Mouse (Mus musculus): ENCODE results near the gene Tbc1d25. TPM values are rescaled to one million over a fixed set of nuclear protein-coding genes. Genes with fewer than 3 reads are reported as not detected.

Gene Tbc1d25
- polyA plus RNA-seq, 1 experiment from 2014 or later, result 9.2 TPM

DNA sequence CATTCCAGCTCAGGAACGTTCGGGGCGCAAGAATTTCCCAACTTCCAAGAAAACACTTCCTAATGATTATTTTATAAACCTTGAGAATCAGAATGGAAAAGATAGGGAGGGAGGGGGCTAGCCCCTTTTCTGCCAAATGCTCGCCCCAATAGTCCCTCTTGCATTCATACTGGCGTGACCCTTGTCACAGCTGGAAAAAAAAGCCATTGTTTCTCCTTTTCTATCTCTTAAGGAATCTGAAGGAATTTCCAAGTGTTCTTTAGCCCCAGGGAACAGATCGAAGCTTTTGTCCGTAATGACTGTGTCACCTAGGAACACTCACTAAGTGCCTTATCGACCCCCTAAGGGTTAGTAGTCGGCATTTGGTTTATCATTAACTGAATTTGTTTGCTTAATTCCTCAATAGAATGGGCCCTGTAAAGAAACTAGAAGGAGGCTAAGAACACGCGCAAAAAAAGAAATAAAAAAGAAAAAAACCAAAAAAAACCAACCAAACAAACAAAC lies 30.8 kb upstream of the Tbc1d25 start:
- no peaks in the 10 kb centered on the region for H3K27me3 ChIP-seq (replicated peaks)
- ATAC-seq (ENCODE audit: insufficient number of reproducible peaks, low FRiP score), result no peak
- no peak overlapping the region for H3K27ac ChIP-seq (ENCODE audit: poor library complexity, severe bottlenecking)
- H3K9ac ChIP-seq, result peak overlapping the region; percentile 75; the same call in 1 of the 2 replicates
- H3K4me2 ChIP-seq, result peak overlapping the region; percentile 83
- 16% methylated on average over 11 of the region's 11 CpGs for WGBS
- H3K9me3 ChIP-seq (replicated peaks), result no peaks in the 10 kb centered on the region; the same call in 1 of the 2 replicates
- H3K36me3 ChIP-seq, result no peaks in the 10 kb centered on the region
- no peaks in the 10 kb centered on the region for H3K4me1 ChIP-seq (replicated peaks)
- H3K4me3 ChIP-seq, result peak overlapping the region; percentile 54

DNA sequence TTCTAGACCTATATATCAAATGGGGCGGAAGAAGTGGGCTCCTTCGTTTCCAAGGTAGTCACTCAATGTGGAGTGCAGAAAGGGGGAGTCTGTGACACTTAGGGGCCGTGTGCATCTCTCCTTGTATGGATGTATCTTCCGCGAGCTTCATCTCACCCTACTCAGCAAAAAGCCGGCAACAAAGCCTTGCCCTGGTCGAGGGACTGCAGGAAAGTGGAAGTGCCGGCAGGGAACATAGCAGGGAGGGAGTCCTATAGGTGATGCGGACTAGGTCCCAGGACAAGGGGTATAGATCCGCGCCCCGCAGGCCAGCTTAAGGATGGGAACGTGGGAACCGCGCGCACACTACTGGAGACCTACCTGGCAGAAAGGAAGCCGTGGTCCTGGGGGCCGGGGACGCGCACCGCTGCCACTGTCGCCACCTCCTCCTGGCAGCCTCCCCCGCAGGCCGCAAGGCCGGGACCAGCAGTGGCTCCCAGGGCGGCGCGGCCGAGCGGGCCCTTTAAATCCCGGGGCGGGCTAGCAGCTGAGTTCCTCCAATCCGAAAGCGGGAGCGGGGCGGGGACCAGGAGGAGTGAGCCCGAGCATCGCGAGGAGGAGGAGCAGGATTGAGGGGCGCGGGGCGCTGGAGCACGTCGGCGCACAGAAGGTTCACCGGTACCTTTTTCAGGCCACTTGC lies 30.2 kb upstream of the Tbc1d25 start, which contains the start of gene Porcn:
TSS of gene Porcn (minus strand) at position 511 of the 679 bp plus-strand sequence.
- Histone ChIP-seq H3K4me1 (replicated peaks) (no peaks in the 10 kb centered on the region), H3K27ac (ENCODE audit: poor library complexity, severe bottlenecking) (no peak within 1 kb of the TSS), H3K4me3 (peak within 1 kb of the TSS; percentile 54), H3K36me3 (no peaks in the 10 kb centered on the region), H3K4me2 (peak within 1 kb of the TSS; percentile 83), H3K9me3 (replicated peaks) (no peaks in the 10 kb centered on the region; the same call in 1 of the 2 replicates), H3K9ac (peak within 1 kb of the TSS; percentile 75), H3K27me3 (replicated peaks) (no peaks in the 10 kb centered on the region)
- peak; percentile 87 for ATAC-seq (ENCODE audit: insufficient number of reproducible peaks, low FRiP score)
- WGBS, result 9% methylated on average over 45 of the region's 46 CpGs

DNA sequence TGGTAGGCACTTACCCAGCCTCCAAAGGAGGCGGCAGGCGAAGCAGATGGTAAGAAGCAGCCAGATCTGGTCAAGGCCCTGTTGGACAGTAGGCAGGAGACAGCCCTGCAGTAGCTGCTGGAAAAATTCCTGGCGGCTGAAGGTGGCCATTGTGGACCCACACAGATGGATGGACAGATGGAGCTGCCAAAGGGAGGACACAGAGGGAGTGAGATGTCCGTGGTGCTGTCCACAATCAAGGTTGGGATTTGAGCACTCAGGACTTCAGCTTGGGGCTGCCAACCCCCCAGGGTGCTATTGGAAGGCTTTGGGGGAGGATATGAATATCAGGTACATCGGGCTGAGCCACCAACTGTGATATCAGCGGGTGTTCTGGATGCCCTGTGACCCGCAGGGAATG lies 29.6 kb upstream of the Tbc1d25 start:
- H3K9ac ChIP-seq, result no peak overlapping the region
- 34% methylated on average over 7 of the region's 7 CpGs for WGBS
- H3K27ac ChIP-seq (ENCODE audit: poor library complexity, severe bottlenecking), result no peak overlapping the region
- peak overlapping the region; percentile 83 for H3K4me2 ChIP-seq
- H3K4me1 ChIP-seq (replicated peaks), result no peaks in the 10 kb centered on the region
- H3K4me3 ChIP-seq, result peak overlapping the region; percentile 54; the same call in 1 of the 2 replicates
- no peak for ATAC-seq (ENCODE audit: insufficient number of reproducible peaks, low FRiP score)
- no peaks in the 10 kb centered on the region for H3K36me3 ChIP-seq
- H3K9me3 ChIP-seq (replicated peaks), result no peaks in the 10 kb centered on the region; the same call in 1 of the 2 replicates
- H3K27me3 ChIP-seq (replicated peaks), result no peaks in the 10 kb centered on the region

DNA sequence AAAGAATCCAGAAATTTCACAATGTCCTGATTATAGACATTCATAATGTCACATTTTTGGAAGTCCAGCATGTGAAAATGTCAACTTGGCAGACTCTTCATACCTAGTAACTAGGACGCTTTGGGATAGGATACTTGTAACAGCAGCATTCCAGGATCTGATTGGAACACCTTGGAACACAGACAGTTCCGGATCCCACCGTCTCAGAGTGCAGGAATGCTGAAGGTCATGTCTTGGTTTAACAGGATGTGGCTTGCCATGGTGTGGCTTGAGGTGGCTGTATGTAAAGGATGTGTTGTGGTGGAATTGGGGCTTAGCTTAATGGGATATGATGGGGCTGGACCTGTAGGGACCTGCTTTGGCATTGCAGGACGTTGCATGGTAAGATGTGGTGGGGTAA lies 29.1 kb upstream of the Tbc1d25 start:
- H3K9ac ChIP-seq, result no peak overlapping the region
- H3K27me3 ChIP-seq (replicated peaks), result no peaks in the 10 kb centered on the region
- H3K4me3 ChIP-seq, result no peak overlapping the region
- H3K4me1 ChIP-seq (replicated peaks), result no peaks in the 10 kb centered on the region
- no peaks in the 10 kb centered on the region for H3K36me3 ChIP-seq
- H3K9me3 ChIP-seq (replicated peaks), result no peaks in the 10 kb centered on the region; the same call in 1 of the 2 replicates
- H3K27ac ChIP-seq (ENCODE audit: poor library complexity, severe bottlenecking), result no peak overlapping the region
- no peak for ATAC-seq (ENCODE audit: insufficient number of reproducible peaks, low FRiP score)
- H3K4me2 ChIP-seq, result no peak overlapping the region
- 56% methylated on average over 4 of the region's 4 CpGs for WGBS

DNA sequence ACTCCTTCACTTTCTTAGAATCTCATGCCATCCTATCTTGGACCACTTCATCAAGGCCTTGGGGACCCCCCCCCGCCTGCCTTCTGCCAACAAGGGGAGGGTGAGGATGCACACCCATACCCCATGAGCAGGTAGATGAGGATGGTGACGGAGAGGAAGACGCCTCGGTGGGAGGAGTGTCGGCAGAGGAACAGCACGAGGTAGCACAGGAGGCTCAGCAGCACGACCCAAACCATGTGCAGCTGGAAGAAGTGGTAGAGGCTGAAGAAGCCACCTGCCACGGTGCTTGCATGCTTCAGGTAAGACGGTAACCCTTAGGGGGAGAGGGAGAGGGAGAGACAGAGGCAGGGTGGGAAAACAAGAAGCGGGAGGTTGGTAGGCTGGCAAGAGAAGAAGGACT lies 28.1 kb upstream of the Tbc1d25 start:
- H3K4me3 ChIP-seq, result no peak overlapping the region
- no peaks in the 10 kb centered on the region for H3K36me3 ChIP-seq
- H3K4me1 ChIP-seq (replicated peaks), result no peaks in the 10 kb centered on the region
- no peak overlapping the region for H3K9ac ChIP-seq
- H3K27me3 ChIP-seq (replicated peaks), result no peaks in the 10 kb centered on the region
- ATAC-seq (ENCODE audit: insufficient number of reproducible peaks, low FRiP score), result no peak
- H3K9me3 ChIP-seq (replicated peaks), result no peaks in the 10 kb centered on the region; the same call in 1 of the 2 replicates
- WGBS, result 80% methylated on average over 10 of the region's 10 CpGs
- H3K27ac ChIP-seq (ENCODE audit: poor library complexity, severe bottlenecking), result no peak overlapping the region
- no peak overlapping the region for H3K4me2 ChIP-seq

DNA sequence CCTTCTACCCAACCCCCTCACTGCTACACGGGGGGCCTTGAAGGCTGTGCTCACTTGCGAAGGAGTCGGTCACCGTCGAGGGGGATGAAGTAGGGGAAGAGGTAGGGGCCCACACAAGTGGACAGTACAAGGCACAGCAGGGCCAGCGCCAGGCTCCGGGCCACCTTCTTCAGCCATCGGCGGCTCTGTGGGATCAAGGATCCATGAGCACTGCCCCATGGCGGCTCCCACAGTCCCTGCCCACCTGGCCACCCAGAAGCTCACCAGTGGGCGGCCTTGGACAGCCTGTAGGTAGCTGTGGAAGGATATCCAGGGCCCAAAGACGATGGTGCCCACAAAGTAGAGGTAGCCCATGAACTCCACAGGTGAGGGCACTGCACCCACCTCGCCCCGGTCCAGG lies 27.1 kb upstream of the Tbc1d25 start:
- ATAC-seq (ENCODE audit: insufficient number of reproducible peaks, low FRiP score), result no peak
- WGBS, result 82% methylated on average over 14 of the region's 14 CpGs

DNA sequence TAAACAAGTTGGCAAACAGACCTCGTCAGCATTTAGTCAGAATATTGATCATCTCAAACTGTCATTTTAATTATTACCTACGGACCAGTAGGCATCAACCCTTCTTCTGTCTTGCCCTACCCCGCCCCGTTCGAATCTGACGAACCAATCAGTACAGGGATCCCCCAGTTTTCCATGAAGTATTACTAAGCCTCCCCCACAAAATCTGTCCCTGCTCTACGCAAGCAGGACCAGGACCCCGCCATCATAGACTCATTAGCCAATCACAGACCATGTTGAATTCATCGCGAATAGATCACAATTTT lies 17.4 kb upstream of the Tbc1d25 start, which contains the start of gene Ebp:
TSS of gene Ebp (minus strand) at position 94 of the 305 bp plus-strand sequence.
- Histone ChIP-seq H3K27me3 (replicated peaks) (no peaks in the 10 kb centered on the region), H3K9ac (peak within 1 kb of the TSS; percentile 77), H3K36me3 (no peaks in the 10 kb centered on the region), H3K4me3 (peak within 1 kb of the TSS; percentile 75), H3K27ac (ENCODE audit: poor library complexity, severe bottlenecking) (no peak within 1 kb of the TSS), H3K4me2 (peak within 1 kb of the TSS; percentile 75), H3K9me3 (replicated peaks) (no peaks in the 10 kb centered on the region; the same call in 1 of the 2 replicates), H3K4me1 (replicated peaks) (0 out of 2 replicates have a peak, but pooled peaks cover 4% of the 10 kb centered on the region)
- ATAC-seq (ENCODE audit: insufficient number of reproducible peaks, low FRiP score), result no peak
- 26% methylated on average over 10 of the region's 10 CpGs for WGBS

More for the DNA sequence above, 27.1 kb upstream of the Tbc1d25 start:
- H3K27ac ChIP-seq (ENCODE audit: poor library complexity, severe bottlenecking), result no peak overlapping the region
- H3K4me3 ChIP-seq, result no peak overlapping the region
- no peak overlapping the region for H3K4me2 ChIP-seq
- no peaks in the 10 kb centered on the region for H3K36me3 ChIP-seq
- H3K9ac ChIP-seq, result no peak overlapping the region
- no peaks in the 10 kb centered on the region for H3K4me1 ChIP-seq (replicated peaks)
- H3K9me3 ChIP-seq (replicated peaks), result no peaks in the 10 kb centered on the region; the same call in 1 of the 2 replicates
- H3K27me3 ChIP-seq (replicated peaks), result no peaks in the 10 kb centered on the region

DNA sequence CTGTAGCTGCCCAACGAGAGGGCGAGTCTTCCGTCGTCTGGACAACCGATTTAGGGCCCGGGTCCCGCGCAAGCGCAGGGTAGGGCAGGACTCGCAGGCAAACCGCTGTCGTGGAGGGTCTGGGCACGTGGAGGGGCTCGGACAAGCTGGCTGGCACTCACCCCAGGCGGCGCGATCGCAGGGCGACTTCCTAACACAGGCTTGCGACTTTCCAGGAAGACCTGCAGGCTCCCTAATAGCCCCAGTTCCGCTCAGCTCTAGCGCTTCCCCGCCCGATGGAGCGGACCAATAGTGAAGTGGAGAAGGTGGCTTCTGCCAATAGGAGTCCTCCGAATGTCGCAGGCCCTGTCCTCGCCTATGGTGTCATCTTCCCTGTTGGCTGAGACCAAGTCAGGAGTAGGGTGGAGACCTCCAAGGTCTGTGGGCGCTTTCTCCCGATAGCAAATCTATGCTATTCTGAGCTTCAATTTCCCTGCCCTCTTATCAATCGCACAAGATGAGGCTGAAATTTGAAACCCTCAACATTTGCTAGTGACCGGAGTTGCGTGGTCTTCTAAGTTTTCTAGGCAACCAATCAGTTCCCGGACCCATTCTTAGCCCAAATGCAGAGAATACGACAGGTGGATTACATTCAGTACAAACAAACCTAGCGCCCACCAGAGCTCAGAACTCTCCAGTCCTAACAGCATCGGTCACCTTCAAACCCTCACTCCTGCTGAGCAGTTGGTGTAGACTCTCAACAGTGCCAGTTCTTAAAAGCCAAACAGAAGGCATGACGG lies 16.8 kb upstream of the Tbc1d25 start:
- no peaks in the 10 kb centered on the region for H3K27me3 ChIP-seq (replicated peaks)
- H3K9ac ChIP-seq, result peak overlapping the region; percentile 77
- peak overlapping the region; percentile 75 for H3K4me2 ChIP-seq
- no peaks in the 10 kb centered on the region for H3K36me3 ChIP-seq
- no peaks in the 10 kb centered on the region; the same call in 1 of the 2 replicates for H3K9me3 ChIP-seq (replicated peaks)
- H3K4me3 ChIP-seq, result peak overlapping the region; percentile 75
- peak; percentile 97 for ATAC-seq (ENCODE audit: insufficient number of reproducible peaks, low FRiP score)
- no peak overlapping the region for H3K27ac ChIP-seq (ENCODE audit: poor library complexity, severe bottlenecking)
- WGBS, result 8% methylated on average over 38 of the region's 38 CpGs
- H3K4me1 ChIP-seq (replicated peaks), result 0 out of 2 replicates have a peak, but pooled peaks cover 4% of the 10 kb centered on the region

DNA sequence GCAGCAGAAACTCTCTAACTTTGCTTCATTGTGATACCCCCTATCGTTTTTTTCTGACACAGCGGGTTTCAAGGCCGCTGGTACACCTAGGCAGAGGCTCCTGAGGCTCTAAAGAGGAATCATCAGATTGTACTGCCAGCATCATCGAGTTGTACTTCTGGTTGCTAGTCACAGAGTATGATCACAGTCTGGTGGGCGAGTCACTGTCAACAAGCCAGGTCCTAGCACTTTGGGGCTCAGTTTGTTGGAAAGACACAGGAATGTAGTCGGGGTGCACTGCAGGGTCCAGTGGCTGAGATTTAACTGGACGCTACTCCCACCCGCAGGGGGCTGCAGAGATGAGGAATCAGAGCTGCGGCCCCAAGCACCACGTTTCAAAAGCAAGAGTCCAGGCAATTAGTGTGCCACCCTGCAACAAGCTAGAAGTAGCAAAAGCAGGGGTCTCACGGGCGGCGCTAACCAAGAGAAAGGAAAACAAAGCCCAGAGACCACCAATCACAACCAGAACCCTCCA lies 16.2 kb upstream of the Tbc1d25 start:
- H3K27ac ChIP-seq (ENCODE audit: poor library complexity, severe bottlenecking), result no peak overlapping the region
- ATAC-seq (ENCODE audit: insufficient number of reproducible peaks, low FRiP score), result peak; percentile 53; the same call in 1 of the 2 replicates
- H3K27me3 ChIP-seq (replicated peaks), result no peaks in the 10 kb centered on the region

DNA sequence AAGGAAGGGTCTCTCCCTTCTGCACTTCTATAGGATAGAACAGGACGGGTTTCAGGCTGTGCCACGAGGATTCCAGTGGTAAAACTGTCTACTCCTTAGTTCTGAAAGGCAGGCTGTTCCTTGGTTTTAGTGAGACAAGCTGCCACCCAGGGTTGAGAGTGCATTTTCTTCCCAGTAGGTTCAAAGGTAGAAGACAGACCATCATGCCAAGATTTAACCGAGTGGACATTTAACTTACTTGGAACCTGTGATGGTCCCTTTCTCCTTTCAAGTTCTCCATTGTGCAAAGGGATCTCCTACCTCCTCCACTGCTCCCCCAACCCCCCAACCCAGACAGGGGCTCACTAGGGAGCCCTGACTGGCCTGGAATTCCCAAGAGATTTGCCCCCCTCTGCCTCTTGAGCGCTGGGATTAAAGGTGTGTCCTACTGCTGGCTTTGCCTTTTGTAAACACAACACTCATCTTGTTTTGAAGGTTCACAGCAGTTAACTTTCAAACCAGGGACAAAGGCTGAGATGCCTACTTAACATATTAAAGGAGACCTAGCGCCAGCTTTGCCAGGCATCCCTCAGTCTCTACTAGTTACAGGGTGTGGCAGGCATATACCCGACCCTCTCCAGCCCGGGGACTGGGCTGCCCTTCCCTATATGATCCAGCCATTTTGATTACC lies 7.0 kb upstream of the Tbc1d25 start:
- 13% methylated on average over 7 of the region's 7 CpGs for WGBS

More for the DNA sequence above, 16.2 kb upstream of the Tbc1d25 start:
- Histone ChIP-seq H3K4me2 (peak overlapping the region; percentile 75), H3K4me3 (peak overlapping the region; percentile 75), H3K36me3 (no peaks in the 10 kb centered on the region), H3K4me1 (replicated peaks) (0 out of 2 replicates have a peak, but pooled peaks cover 4% of the 10 kb centered on the region), H3K9me3 (replicated peaks) (no peaks in the 10 kb centered on the region; the same call in 1 of the 2 replicates), H3K9ac (peak overlapping the region; percentile 77)
- WGBS, result 12% methylated on average over 13 of the region's 13 CpGs

More for the DNA sequence above, 7.0 kb upstream of the Tbc1d25 start:
- no peak overlapping the region for H3K9ac ChIP-seq
- H3K27me3 ChIP-seq (replicated peaks), result no peaks in the 10 kb centered on the region
- no peaks in the 10 kb centered on the region for H3K4me1 ChIP-seq (replicated peaks)
- H3K4me2 ChIP-seq, result no peak overlapping the region
- peaks cover 8% of the 10 kb centered on the region; the same call in 1 of the 2 replicates for H3K36me3 ChIP-seq
- no peak overlapping the region for H3K4me3 ChIP-seq
- no peak for ATAC-seq (ENCODE audit: insufficient number of reproducible peaks, low FRiP score)
- no peak overlapping the region for H3K27ac ChIP-seq (ENCODE audit: poor library complexity, severe bottlenecking)
- H3K9me3 ChIP-seq (replicated peaks), result no peaks in the 10 kb centered on the region

All from heart, embryonic 12.5 days (tissue).